Mouse (Mus musculus): ENCODE data around the gene Stx18. TPM values are rescaled to one million over a fixed set of nuclear protein-coding genes. Genes with fewer than 3 reads are reported as not detected.
A peak's percentile ranks its signal among the peaks of the same experiment; 100 is the strongest.

The Stx18 gene
- 30.5 and 31.1 TPM in 2 replicates for polyA plus RNA-seq (2015; fragmentation: Nextera tagmentation; extraction: Ambion mirVana)

DNA sequence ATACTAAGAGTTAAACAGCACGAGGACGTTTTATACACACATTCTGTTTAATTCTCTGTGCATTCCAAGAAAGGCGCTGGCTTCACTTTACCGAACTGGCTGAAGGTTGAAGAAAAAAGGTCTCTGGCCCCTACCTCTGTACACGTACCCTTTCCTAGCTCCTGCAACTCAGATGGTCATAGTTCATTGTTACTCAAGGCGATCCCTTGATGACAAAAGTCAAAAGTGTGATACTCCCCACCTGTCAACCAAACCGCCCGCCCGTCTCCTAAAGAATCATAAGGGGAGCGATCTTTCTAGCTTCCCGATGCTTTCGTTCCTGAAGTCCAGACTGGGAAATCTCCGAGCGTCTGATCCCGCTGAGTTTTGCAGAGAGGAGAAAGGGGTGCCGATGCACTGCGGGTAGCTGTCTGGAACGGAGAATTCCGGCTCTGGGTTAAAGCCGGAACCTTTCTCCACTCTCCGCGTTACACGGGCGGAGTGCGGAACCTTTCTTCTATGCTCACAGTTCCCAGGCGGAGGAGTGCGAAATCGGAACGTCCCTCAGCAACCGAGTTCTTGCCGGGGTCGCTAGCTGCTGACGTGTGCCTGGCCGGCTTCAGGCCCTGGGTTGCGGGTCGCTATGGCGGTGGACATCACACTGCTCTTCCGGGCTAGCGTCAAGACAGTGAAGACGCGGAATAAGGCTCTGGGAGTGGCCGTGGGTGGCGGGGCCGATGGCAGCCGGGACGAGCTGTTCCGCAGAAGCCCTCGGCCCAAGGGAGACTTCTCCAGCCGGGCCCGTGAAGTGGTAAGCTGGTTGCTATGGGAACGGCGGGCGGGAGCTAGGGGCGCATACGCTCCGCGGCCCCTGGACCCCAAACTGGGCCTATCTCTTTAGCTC is at the start of gene Stx18:
TSS of gene Stx18 (plus strand) at position 33 of the 883 bp plus-strand sequence.
- H3K27me3 ChIP-seq (replicated peaks), result 0 out of 2 replicates have a peak, but pooled peaks cover 3% of the 10 kb centered on the region
- peak within 1 kb of the TSS; percentile 78 for H3K4me2 ChIP-seq
- H3K9ac ChIP-seq, result peak within 1 kb of the TSS; percentile 91
- peaks cover 16% of the 10 kb centered on the region for H3K4me1 ChIP-seq
- peak; percentile 98 for ATAC-seq (replicated peaks)
- 1% methylated on average over 57 of the region's 57 CpGs for WGBS
- H3K36me3 ChIP-seq (replicated peaks), result no peaks in the 10 kb centered on the region
- peak within 1 kb of the TSS; percentile 90 for H3K4me3 ChIP-seq
- no peaks in the 10 kb centered on the region for H3K9me3 ChIP-seq
- H3K27ac ChIP-seq, result peak within 1 kb of the TSS; percentile 86

DNA sequence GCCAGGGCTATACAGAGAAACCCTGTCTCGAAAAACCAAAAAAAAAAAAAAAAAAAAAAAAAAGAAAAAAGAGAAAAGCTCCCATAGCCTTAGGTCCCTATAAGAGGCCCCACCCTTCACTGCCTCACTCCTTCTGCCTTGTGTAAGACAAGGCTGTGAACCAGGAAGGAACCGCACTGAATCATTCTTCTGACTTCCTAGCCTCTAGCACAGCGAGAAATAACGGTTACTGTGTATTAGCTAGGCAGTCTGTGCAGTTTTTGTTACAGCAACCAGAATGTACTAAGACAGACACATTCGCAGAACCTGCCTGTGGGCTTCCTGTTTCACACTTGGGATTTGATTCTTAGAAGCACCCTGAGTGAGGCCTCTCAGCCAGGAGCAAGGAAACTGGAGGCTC is 46.2 kb upstream of the Stx18 start:
- H3K9ac ChIP-seq, result no peak overlapping the region
- WGBS, result 90% methylated on average over 5 of the region's 5 CpGs
- H3K9me3 ChIP-seq, result no peaks in the 10 kb centered on the region
- H3K4me2 ChIP-seq, result no peak overlapping the region
- no peaks in the 10 kb centered on the region for H3K36me3 ChIP-seq (replicated peaks)
- H3K27ac ChIP-seq, result no peak overlapping the region
- no peak for ATAC-seq (replicated peaks)
- H3K27me3 ChIP-seq (replicated peaks), result no peaks in the 10 kb centered on the region
- H3K4me3 ChIP-seq, result no peak overlapping the region
- no peaks in the 10 kb centered on the region for H3K4me1 ChIP-seq

DNA sequence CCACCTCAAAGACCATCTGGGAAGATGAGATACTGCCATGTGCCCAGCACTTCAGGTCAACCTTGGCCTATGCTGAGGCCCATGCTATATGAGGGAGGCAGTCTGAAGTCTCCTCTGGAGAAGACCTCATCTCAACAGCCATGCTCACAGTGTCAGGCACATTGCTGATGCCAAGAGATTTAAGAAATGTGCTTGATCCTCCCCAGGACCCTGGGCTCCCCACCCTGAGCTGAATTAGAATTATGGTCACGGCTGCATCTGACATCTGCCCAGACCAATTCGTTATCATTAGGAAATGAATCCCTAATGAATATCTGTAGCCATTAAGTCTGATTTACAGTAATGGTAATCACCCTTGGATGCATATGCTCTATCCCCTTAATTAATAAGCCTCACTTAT is 39.7 kb upstream of the Stx18 start:
- no peak for ATAC-seq (replicated peaks)
- 59% methylated on average over 2 of the region's 2 CpGs for WGBS

GRCm38 (mm10) chr5:38002573-38002972 is 36.0 kb upstream of the Stx18 start:
- Histone ChIP-seq H3K9me3 (no peaks in the 10 kb centered on the region), H3K27ac (no peak overlapping the region), H3K4me3 (no peak overlapping the region), H3K4me1 (0 out of 2 replicates have a peak, but pooled peaks cover 4% of the 10 kb centered on the region), H3K9ac (no peak overlapping the region), H3K27me3 (replicated peaks) (no peaks in the 10 kb centered on the region), H3K4me2 (no peak overlapping the region), H3K36me3 (replicated peaks) (no peaks in the 10 kb centered on the region)
- 21% methylated on average over 4 of the region's 4 CpGs for WGBS
- no peak for ATAC-seq (replicated peaks)

More for the DNA sequence above, 39.7 kb upstream of the Stx18 start:
- H3K4me3 ChIP-seq, result no peak overlapping the region
- no peak overlapping the region for H3K27ac ChIP-seq
- no peaks in the 10 kb centered on the region for H3K9me3 ChIP-seq
- no peak overlapping the region for H3K9ac ChIP-seq
- no peak overlapping the region for H3K4me2 ChIP-seq
- no peaks in the 10 kb centered on the region for H3K36me3 ChIP-seq (replicated peaks)
- H3K4me1 ChIP-seq, result no peaks in the 10 kb centered on the region
- H3K27me3 ChIP-seq (replicated peaks), result no peaks in the 10 kb centered on the region

DNA sequence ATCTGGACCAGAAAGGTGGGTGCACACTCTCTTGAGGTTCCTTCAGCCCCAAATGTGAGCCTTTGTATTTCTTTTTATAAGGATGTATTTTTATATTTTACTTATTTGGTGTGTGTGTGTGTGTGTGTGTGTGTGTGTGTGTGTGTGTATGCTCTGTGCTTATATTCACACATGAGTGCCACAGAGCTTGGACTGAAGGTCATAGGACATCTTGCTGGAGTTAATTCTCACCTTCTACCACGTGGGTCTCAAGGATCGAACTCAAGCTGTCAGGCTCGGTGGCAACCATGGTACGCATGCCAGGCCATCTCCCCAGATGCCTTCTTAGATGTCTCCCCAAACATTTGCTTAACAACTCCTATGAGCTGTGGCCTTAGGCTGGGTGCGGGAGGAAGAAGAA is 33.8 kb upstream of the Stx18 start:
- WGBS, result 93% methylated on average over 5 of the region's 5 CpGs
- Histone ChIP-seq H3K4me3 (no peak overlapping the region), H3K36me3 (replicated peaks) (no peaks in the 10 kb centered on the region), H3K27ac (no peak overlapping the region), H3K9ac (no peak overlapping the region), H3K4me1 (0 out of 2 replicates have a peak, but pooled peaks cover 4% of the 10 kb centered on the region), H3K27me3 (replicated peaks) (no peaks in the 10 kb centered on the region), H3K4me2 (no peak overlapping the region), H3K9me3 (no peaks in the 10 kb centered on the region)
- no peak for ATAC-seq (replicated peaks)

- H3K4me3 ChIP-seq, result no peak overlapping the region
- no peak for ATAC-seq (replicated peaks)
- H3K9me3 ChIP-seq, result no peaks in the 10 kb centered on the region
- H3K4me1 ChIP-seq, result 0 out of 2 replicates have a peak, but pooled peaks cover 4% of the 10 kb centered on the region
- 32% methylated on average over 17 of the region's 17 CpGs for WGBS
- no peak overlapping the region for H3K4me2 ChIP-seq
- H3K9ac ChIP-seq, result no peak overlapping the region
- H3K27me3 ChIP-seq (replicated peaks), result no peaks in the 10 kb centered on the region
- H3K36me3 ChIP-seq (replicated peaks), result no peaks in the 10 kb centered on the region
- H3K27ac ChIP-seq, result no peak overlapping the region
Observed at GRCm38 (mm10) chr5:38006415-38007347, 31.9 kb upstream of the Stx18 start.

DNA sequence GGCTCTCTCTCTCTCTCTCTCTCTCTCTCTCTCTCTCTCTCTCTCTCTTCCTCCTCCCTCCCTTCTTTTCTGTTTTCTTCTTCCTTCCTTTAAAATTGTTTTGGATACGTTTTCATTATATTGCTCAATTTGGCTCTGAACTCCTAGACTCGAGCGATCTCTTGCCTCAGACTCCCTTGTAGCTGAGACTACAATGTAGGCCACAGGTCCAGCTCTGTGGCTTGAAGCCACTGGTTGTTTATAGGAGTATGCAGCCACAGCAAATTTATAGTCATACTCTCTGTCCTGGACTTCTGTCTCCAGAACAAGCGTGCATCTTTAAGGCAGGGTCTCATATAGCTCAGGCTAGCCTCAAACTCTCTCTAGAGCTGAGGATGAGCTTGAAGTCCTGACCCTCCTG is 29.5 kb upstream of the Stx18 start:
- no peak overlapping the region for H3K4me3 ChIP-seq
- no peak overlapping the region for H3K9ac ChIP-seq
- no peak for ATAC-seq (replicated peaks)
- 0 out of 2 replicates have a peak, but pooled peaks cover 4% of the 10 kb centered on the region for H3K4me1 ChIP-seq
- no peaks in the 10 kb centered on the region for H3K9me3 ChIP-seq
- WGBS, result 95% methylated on average over 4 of the region's 4 CpGs
- no peak overlapping the region for H3K4me2 ChIP-seq
- no peaks in the 10 kb centered on the region for H3K27me3 ChIP-seq (replicated peaks)
- no peaks in the 10 kb centered on the region for H3K36me3 ChIP-seq (replicated peaks)
- H3K27ac ChIP-seq, result no peak overlapping the region

DNA sequence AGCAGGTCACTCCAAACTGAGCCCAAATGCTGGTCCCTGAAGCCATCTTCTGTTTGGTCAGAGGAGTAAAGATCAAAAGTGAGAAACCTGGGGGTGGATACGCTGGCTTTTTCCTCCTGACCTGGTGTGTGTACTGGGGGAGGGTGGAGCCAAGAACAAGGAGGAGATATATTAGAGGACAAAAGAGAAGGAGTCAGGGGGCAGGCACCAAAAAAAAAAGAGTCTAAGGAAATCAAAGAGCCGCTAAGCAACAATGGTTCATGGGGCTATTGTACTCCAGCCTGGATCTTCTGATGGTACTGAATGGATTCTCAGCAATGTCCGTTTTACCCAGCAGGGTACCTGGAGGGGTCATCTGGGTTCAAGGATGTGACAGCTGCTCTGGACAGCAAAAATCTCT is 23.6 kb upstream of the Stx18 start:
- no peaks in the 10 kb centered on the region for H3K4me1 ChIP-seq
- ATAC-seq (replicated peaks), result no peak
- H3K4me2 ChIP-seq, result no peak overlapping the region
- WGBS, result 25% methylated on average over 3 of the region's 3 CpGs
- H3K27me3 ChIP-seq (replicated peaks), result no peaks in the 10 kb centered on the region
- no peaks in the 10 kb centered on the region for H3K9me3 ChIP-seq
- no peak overlapping the region for H3K9ac ChIP-seq
- H3K36me3 ChIP-seq (replicated peaks), result no peaks in the 10 kb centered on the region
- no peak overlapping the region for H3K4me3 ChIP-seq
- no peak overlapping the region for H3K27ac ChIP-seq

DNA sequence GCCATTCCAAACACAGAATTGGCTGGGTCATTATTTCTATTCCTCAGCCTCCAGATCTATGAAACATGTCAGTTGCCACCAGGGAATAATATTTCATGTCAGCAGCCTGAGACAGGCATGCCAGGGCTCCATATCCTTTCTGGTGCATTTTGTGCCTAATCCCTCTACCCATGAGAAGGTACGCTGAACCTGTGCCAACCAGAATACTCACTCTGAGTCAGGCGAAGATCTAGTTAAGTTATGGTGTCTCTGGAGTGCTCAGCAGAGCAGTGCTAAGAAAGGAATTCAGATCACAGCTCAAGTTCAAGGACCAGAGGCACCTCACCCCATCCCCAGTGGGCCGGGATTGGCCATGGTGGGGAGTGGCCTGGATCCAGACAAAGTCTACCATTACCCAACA is 21.6 kb upstream of the Stx18 start:
- H3K36me3 ChIP-seq (replicated peaks), result no peaks in the 10 kb centered on the region
- H3K27me3 ChIP-seq (replicated peaks), result no peaks in the 10 kb centered on the region
- H3K4me2 ChIP-seq, result no peak overlapping the region
- no peak overlapping the region for H3K4me3 ChIP-seq
- H3K4me1 ChIP-seq, result no peaks in the 10 kb centered on the region
- H3K27ac ChIP-seq, result no peak overlapping the region
- WGBS, result 89% methylated on average over 3 of the region's 3 CpGs
- H3K9ac ChIP-seq, result no peak overlapping the region
- no peak for ATAC-seq (replicated peaks)
- H3K9me3 ChIP-seq, result no peaks in the 10 kb centered on the region

- Histone ChIP-seq H3K9ac (no peak overlapping the region), H3K4me1 (no peaks in the 10 kb centered on the region), H3K4me3 (no peak overlapping the region), H3K9me3 (no peaks in the 10 kb centered on the region), H3K36me3 (replicated peaks) (no peaks in the 10 kb centered on the region), H3K27ac (no peak overlapping the region), H3K27me3 (replicated peaks) (0 out of 2 replicates have a peak, but pooled peaks cover under 1% of the 10 kb centered on the region), H3K4me2 (no peak overlapping the region)
- no peak for ATAC-seq (replicated peaks)
- WGBS, result 85% methylated on average over 5 of the region's 5 CpGs
Observed at GRCm38 (mm10) chr5:38027656-38028055, 10.9 kb upstream of the Stx18 start.

GRCm38 (mm10) chr5:38038274-38038673 is 268 bp upstream of the Stx18 start:
- H3K27ac ChIP-seq, result no peak overlapping the region
- WGBS, result 18% methylated on average over 9 of the region's 9 CpGs
- H3K4me2 ChIP-seq, result peak overlapping the region; percentile 78
- 0 out of 2 replicates have a peak, but pooled peaks cover 6% of the 10 kb centered on the region for H3K27me3 ChIP-seq (replicated peaks)
- H3K9ac ChIP-seq, result peak overlapping the region; percentile 91; the same call in 1 of the 2 replicates
- H3K9me3 ChIP-seq, result no peaks in the 10 kb centered on the region
- peak overlapping the region; percentile 90 for H3K4me3 ChIP-seq
- peaks cover 16% of the 10 kb centered on the region for H3K4me1 ChIP-seq
- ATAC-seq (replicated peaks), result peak; percentile 15
- H3K36me3 ChIP-seq (replicated peaks), result no peaks in the 10 kb centered on the region

DNA sequence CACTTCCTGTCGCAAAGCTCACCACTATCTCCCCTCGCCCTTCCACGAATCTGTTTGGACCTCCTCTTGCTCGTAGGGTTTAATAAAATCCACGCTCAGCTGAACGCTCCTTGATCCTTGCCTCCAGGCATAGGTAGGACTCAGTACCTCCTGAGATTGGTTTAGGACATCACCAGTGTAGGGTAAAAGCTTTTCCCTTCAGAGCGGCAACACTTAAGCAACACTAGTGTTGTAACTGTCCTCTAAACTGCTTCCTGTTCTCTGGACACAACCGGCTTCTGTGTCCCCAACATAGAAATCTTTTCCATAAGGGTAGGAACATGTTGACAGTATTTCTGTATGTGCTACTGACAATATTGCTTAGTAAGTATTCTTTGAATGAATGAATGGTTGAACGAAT is 1.3 kb downstream of the Stx18 start:
- Histone ChIP-seq H3K27ac (peak overlapping the region; percentile 86; the same call in 1 of the 2 replicates), H3K4me2 (peak overlapping the region; percentile 78), H3K9me3 (no peaks in the 10 kb centered on the region), H3K4me3 (peak overlapping the region; percentile 90), H3K36me3 (replicated peaks) (0 out of 2 replicates have a peak, but pooled peaks cover 2% of the 10 kb centered on the region), H3K27me3 (replicated peaks) (0 out of 2 replicates have a peak, but pooled peaks cover 3% of the 10 kb centered on the region), H3K4me1 (peaks cover 16% of the 10 kb centered on the region), H3K9ac (peak overlapping the region; percentile 91)
- WGBS, result 34% methylated on average over 9 of the region's 9 CpGs
- ATAC-seq (replicated peaks), result peak; percentile 10; the same call in 1 of the 2 replicates

Data from midbrain, embryonic 15.5 days (tissue).